Mouse (Mus musculus) thymus, adult 18-20 months (tissue): Measurements from ENCODE around the gene Syt15.
"Not testable (repeated sequence)": the region's sequence is repeated elsewhere in the genome, so short reads cannot be mapped to it uniquely, and the experiment has no call there.

Source experiments
- DNase-seq, 2 experiments: peaks; one replicate each; pipeline ENCODE4 v3.0.0; 2022; ENCODE audit warnings: mixed read lengths in 2 of 2

Syt15 gene

GRCm38 (mm10) chr14:34228830-34229506 is 9.6 kb downstream of the Syt15 start:
- no peak for DNase-seq

- DNase-seq = no peak
Measured at GRCm38 (mm10) chr14:34232340-34232739, 12.9 kb downstream of the Syt15 start.

- DNase-seq = no peak
Measured at GRCm38 (mm10) chr14:34232866-34233680, 13.7 kb downstream of the Syt15 start.

- DNase-seq = no peak
Measured at GRCm38 (mm10) chr14:34233846-34234245, 14.5 kb downstream of the Syt15 start.

GRCm38 (mm10) chr14:34234630-34235380 is 15.4 kb downstream of the Syt15 start:
- no peak for DNase-seq

- no peak for DNase-seq
Measured at GRCm38 (mm10) chr14:34240263-34240662, 20.9 kb downstream of the Syt15 start.

GRCm38 (mm10) chr14:34240676-34241075 is 21.3 kb downstream of the Syt15 start:
- no peak for DNase-seq

- DNase-seq = no peak
Measured at GRCm38 (mm10) chr14:34252470-34253145, 33.2 kb downstream of the Syt15 start.

- DNase-seq = no peak
Measured at GRCm38 (mm10) chr14:34253261-34253660, 33.9 kb downstream of the Syt15 start.

- DNase-seq = not testable (repeated sequence)
Measured at GRCm38 (mm10) chr14:34258525-34258924, 39.1 kb downstream of the Syt15 start.

GRCm38 (mm10) chr14:34268046-34268445 is 48.7 kb downstream of the Syt15 start:
- no peak for DNase-seq

- DNase-seq = no peak
Measured at GRCm38 (mm10) chr14:34273280-34273679, 53.9 kb downstream of the Syt15 start.

- DNase-seq = no peak
Measured at GRCm38 (mm10) chr14:34274141-34274540, 54.7 kb downstream of the Syt15 start.

- DNase-seq = no peak
Measured at GRCm38 (mm10) chr14:34275225-34275624, 55.8 kb downstream of the Syt15 start.

- no peak for DNase-seq
Measured at GRCm38 (mm10) chr14:34279726-34280125, 60.3 kb downstream of the Syt15 start.
